Mouse (Mus musculus): Measurements from ENCODE around the gene Megf6.

Gene Megf6

DNA sequence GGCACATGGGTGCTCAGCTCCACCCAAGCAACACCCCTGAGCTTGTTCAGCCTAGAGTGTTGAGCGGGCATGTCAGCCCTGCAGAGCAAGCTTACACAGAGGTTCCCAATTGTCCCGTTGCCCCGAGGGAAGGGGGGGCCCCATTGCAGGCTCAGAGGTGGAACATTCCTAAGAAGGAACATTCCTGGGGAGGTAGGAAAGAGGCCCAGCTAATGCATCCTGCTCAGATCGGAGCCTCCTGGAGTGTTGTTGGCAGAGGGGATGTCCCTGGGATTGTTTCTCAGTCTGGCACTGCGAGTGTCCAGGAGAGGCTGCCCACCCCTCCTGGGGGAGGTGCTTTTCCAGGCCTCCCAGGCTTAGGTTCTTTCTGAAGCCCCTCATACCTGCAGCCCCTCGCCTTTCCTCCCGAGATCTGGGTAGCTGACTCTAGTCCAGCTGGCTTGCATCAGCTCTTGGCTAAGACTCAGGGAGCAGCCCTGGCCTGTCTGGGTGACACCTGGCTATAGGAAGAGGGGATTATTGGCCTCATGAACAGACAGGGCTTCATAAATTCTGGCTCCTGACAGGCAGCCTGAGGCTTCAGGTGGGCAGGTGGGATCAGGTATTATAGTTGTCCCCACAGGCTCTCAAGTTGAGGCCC is 47.3 kb downstream of the Megf6 start:
- DNase-seq = no peak

GRCm38 (mm10) chr4:154222773-154223172 is 52.2 kb downstream of the Megf6 start:
- DNase-seq = no peak

DNA sequence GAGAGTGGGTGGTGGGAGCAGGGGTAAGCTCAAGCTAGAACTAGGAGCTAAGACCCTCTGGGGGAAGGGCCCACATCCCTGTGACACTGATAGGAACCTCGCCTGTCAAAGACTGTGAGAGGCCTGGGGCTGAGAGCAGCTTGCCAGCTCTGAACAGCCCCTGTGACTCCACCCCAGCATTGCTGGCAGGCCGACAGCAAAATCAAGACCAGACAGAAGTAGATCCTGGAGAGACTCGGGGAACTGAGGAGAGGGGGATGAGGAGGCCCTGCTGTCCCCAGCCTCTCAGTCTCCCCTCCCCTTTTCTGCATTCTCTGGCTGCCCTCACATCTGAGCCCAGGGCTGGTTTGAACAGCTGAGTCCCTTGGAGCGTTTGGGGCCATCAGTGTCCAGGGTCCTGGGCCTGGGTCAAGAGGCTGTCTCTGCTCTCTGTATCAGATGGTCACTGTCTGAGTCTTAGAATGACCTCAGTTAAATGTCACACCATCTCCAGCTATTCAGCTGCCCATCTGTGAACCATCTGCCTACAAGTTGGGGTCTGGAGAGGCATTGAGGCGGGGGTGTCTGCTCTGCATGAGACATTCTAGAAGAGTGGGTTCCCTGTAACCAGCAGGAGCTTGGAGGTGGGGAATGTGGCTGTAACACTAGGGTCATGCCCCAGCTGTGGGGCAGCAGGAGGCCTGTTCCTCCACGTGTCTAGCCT is 53.9 kb downstream of the Megf6 start:
- no peak for DNase-seq

DNA sequence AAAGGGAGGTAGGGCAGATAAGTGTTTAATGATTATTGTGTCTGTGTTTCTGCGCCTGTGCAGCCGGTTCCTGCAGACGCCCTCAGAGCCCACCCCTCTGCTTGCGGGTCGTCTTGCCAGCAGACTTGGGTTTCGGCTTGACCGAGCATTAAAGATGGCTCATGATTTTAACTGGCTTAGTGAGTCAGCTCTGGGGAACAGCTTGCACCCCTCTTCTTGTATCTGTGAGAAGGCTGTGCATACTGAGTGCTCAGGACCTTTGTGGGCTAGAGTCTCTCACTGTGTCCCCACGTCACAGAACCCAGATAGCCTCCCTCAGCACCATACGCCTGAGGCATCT is 54.4 kb downstream of the Megf6 start:
- no peak for DNase-seq

DNA sequence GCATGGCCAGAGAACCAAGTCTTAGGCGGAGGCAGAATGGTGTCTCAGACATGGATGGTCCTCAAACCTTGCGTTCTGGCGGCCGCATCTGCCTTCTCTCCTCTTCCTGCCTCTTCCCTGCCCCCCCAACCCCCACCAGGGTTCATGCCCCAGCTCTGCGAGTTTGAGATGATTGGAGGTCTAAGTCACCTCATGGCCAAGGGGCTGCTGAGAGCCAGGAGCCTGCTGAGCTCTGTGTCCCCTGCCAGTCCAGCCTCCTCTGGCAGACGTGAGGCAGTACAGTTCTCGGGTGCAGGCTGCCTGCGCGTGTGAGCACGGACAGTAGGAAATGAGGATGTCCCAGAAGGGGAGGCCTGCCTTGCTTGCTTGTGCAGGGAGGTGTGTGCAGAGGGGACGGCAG is 56.1 kb downstream of the Megf6 start:
- DNase-seq = no peak

DNA sequence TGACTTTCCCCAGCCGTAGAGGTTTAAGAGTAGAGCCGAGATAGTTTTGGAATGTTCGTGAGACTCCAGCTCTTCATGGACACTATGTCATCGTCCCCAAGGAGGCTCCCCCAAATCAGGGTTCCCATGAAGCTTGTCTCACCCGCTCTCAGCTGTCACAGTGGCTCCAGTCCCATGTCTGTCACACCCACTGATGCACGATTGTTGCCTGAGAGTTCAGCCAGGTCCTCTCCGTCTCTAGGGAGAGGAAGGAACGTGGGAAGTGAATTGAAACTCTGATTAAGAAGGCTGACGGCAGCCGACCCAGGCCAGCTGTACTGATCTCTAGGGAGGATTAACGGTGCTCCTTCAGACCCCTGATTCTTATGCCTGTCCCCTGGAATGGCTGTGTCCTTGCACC is 57.8 kb downstream of the Megf6 start:
- no peak for DNase-seq

DNA sequence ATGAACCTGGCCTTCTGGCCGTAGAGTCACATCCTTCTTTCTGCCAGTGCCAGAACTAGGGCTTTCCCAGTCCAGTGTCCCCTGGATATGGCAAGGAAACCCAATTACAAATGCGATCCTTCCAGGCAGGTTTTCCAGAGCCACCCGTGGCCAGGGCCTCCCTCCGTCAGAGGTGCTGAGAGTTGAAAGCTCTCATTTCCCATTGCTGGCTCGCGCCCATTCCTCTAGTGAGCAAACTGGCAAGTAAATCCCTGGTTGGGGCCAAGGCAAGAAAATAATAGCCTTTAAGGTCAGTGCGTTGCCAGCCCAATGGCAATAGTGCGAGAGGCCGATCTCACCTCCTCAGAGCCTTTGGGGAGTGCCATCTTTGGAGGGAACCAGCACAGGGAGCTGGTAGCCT is 59.0 kb downstream of the Megf6 start:
- no peak for DNase-seq

- no peak for DNase-seq
These were observed 60.9 kb downstream of the Megf6 start for GRCm38 (mm10) chr4:154231380-154231779.

DNA sequence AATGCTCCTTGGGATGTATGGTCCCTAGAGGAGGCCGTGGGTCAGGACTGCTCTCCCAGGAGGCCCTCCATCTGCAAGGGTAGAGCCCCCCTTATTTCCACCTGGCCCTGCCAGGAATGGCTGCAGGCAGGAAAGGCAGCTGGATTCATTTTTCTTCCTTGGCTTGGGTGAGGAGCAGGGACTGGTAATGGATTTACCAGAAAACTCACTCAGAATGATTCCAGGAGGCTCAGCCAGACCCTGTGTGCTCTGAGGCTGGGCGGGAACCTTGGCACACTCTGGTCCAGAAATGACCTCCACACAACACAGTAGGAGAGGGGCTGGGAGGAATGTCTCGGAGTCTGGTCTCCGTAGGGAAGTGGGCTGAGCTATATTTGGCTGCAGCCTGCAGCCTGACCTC is 61.8 kb downstream of the Megf6 start:
- DNase-seq = no peak

GRCm38 (mm10) chr4:154236001-154236400 is 65.5 kb downstream of the Megf6 start:
- DNase-seq = no peak

- DNase-seq = no peak
These were observed 66.4 kb downstream of the Megf6 start for GRCm38 (mm10) chr4:154236893-154237292.

DNA sequence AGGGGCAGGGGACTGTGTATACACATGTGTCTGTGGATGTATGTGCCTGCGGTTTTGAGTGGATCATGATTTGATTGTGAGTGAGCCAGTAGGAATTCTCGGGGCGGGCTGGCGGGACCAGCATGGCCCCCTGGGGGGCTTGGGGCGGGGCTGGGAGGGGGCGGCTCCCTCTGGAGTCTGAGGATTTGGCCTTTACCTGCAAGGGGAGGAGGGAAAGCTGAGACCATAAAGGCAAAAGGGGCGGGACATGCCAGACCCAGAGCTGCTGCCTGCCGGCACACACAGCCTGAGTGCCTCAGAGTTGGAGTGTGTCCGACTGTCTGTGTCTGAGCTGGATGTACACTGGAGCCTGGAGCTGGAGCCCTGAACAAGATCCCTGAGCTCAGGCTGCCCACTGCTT is 66.8 kb downstream of the Megf6 start:
- DNase-seq = no peak

- DNase-seq = no peak
These were observed 68.7 kb downstream of the Megf6 start for GRCm38 (mm10) chr4:154239199-154239598.

- no peak for DNase-seq
These were observed 70.1 kb downstream of the Megf6 start for GRCm38 (mm10) chr4:154240608-154241007.

DNA sequence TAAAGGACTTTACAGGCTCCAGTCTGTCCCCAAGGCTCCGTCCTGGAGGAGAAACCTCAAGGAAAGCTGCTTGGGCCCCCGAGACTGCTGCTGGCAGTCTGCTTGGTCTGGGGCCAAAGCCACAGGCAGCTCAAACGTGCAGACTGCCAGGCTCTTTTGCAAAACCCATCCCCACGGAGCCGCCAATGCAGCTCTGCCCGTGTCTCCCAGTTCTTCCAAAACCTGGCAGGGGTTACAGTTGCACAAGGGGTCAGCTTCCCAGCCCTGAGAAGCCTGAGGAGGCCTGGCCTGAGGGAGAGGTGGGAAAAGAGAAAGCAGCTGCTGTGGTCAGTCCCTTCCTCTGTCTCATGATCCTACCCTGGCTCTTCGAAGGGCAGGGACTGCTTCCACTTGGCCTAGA is 74.8 kb downstream of the Megf6 start:
- DNase-seq = no peak

- peak in 1 of 2 experiments; percentile 9 for DNase-seq
These were observed 75.8 kb downstream of the Megf6 start for GRCm38 (mm10) chr4:154246115-154247040.

DNA sequence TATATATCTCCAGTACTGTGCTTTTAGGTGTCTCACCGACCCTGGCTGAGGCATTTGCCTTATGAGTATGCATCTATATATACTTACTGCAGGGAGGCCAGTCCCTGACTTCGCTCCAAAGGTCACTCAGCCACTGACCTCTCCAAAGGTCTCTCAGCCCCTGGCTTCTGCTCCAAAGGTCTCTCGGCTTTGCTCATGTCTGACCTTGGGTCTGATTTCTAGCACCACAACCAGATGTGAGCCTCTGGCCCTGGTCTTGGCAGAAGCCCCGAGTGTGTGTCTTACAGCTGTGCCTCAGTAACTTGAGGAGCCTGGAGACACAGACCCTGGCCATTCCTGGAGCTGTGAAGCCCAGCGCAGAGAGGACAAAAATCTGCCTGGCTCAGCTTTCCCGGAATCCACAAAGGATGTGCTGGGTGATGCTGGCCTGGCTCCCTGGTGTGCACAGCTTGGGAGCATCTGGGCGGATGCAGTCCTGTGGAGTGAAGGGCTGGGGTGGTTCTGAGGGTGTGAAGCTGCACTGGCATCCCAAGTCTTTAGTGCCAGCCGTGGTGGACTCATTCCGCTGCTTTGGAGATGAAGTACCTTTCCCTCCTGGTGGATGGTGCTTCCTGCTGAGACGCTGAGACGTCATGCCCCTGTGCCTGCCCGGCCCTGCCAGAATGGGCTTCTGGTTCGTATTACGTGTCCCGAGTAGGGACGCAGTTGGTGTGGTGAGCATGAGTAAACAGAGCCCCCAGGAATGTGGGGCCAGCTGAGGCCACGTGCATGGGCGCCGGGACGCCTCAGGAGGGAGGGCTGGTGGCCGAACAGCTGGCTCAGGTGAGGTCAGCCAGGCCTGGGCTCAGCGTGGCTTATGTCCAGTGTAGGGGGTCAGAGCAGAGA is 76.9 kb downstream of the Megf6 start:
- no peak for DNase-seq

- DNase-seq = no peak
These were observed 77.7 kb downstream of the Megf6 start for GRCm38 (mm10) chr4:154248092-154248805.

DNA sequence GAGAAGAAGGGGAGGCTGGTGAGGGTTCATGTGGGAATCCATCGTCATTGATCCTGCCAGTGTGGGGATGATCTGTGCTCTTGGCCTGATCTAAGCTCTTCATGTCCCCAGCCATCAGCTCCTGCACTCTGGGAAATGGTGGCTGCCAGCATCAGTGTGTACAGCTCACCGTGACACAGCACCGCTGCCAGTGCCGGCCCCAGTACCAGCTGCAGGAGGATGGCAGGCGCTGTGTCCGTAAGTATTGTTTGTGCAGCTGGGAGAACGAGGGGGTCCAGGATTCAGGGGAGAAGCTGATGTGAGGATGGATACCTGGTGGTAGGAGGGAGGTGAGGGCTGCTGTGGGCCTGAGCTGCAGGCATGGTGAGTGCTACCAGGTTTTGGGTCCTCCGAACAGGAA is 78.8 kb downstream of the Megf6 start:
- no peak for DNase-seq

DNA sequence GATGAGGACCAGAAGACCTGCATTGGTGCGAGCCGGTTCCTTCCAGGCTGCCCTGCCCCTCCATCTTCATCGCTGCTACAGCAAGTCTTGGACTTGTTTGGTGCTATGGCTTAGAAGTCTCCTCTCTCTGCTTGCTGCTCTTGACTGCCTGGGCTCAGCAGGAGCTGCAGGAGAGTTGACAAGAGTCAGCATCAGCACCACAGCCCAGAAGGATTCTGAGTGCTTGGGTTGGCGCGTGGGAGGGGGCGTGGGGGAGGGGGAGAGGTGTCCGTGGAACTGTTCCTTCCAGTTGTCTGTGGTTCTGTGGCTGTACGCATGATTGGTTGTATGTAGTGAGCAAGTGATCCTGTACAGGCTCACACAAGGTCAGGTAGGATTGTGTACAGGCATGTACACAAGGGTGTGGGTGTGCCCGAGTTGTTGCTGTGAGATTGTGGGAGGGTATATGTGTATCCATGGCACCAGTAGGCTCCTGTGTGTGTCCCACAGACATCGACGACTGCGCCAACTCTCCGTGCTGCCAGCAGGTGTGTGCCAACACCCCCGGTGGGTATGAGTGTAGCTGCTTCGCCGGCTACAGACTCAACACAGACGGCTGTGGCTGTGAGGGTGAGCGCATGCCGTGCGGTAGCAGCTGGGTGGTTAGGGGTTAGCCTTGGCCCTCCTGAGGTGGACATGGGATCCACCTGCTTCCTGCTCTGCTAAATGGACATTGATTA is 82.2 kb downstream of the Megf6 start:
- no peak for DNase-seq

DNA sequence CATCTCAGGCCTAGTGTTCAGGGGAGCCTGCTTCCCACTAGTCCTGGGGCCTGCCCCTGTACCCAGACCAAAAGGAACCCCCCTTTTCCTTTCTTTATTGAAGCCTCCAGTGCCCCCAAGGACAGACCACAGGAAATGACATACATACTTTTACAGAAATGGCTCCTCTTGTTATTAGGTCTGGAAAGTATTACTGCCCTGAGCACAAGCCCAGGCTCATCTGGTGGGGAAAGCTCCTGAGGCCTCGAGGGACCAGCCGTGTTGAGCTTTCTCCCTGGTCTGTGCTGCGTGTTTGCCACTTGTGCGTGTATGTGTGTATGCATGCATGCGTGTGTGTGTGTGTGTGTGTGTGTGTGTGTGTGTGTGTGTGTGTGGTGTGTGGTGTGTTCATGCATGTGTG is 90.2 kb downstream of the Megf6 start:
- DNase-seq = no peak
